Mouse (Mus musculus): Measurements from ENCODE around the gene Dmrtc1a.
"Not testable (repeated sequence)": the region's sequence is repeated elsewhere in the genome, so short reads cannot be mapped to it uniquely, and the experiment has no call there.

The Dmrtc1a gene

GRCm38 (mm10) chrX:102908587-102908986 lies at the start of gene Dmrtc1a, which contains the start of gene 1700011M02Rik:
Gene Dmrtc1a (minus strand): TSS chrX:102908687.
Gene 1700011M02Rik (plus strand): TSS chrX:102908905.
- not testable (repeated sequence) for DNase-seq (ENCODE audit: low read depth, low spot score)

- DNase-seq (ENCODE audit: low read depth, low spot score) = not testable (repeated sequence)
These were observed 41.6 kb upstream of the Dmrtc1a start for GRCm38 (mm10) chrX:102950136-102950535.

- DNase-seq (ENCODE audit: low read depth, low spot score) = no peak
These were observed 28.3 kb upstream of the Dmrtc1a start for GRCm38 (mm10) chrX:102936743-102937142.

GRCm38 (mm10) chrX:102934395-102934764 lies 25.9 kb upstream of the Dmrtc1a start:
- DNase-seq (ENCODE audit: low read depth, low spot score) = no peak

GRCm38 (mm10) chrX:102933571-102934394 lies 25.3 kb upstream of the Dmrtc1a start:
- peak; percentile 61 for DNase-seq (ENCODE audit: low read depth, low spot score)

- DNase-seq (ENCODE audit: low read depth, low spot score) = peak; percentile 1
These were observed 24.6 kb upstream of the Dmrtc1a start for GRCm38 (mm10) chrX:102932992-102933570.

GRCm38 (mm10) chrX:102928072-102928471 lies 19.6 kb upstream of the Dmrtc1a start, which contains the start of gene 1700018G05Rik:
Gene 1700018G05Rik (plus strand): TSS chrX:102928372.
- DNase-seq (ENCODE audit: low read depth, low spot score) = not testable (repeated sequence)

GRCm38 (mm10) chrX:102926707-102927106 lies 18.2 kb upstream of the Dmrtc1a start:
- peak; percentile 8 for DNase-seq (ENCODE audit: low read depth, low spot score)

- not testable (repeated sequence) for DNase-seq (ENCODE audit: low read depth, low spot score)
These were observed 6.3 kb upstream of the Dmrtc1a start for GRCm38 (mm10) chrX:102914823-102915222.

GRCm38 (mm10) chrX:102867871-102868270 lies 40.6 kb downstream of the Dmrtc1a start, which contains the start of gene 1700031F05Rik:
Gene 1700031F05Rik (minus strand): TSS chrX:102867971.
- DNase-seq (ENCODE audit: low read depth, low spot score) = no peak

- DNase-seq (ENCODE audit: low read depth, low spot score) = not testable (repeated sequence)
These were observed 54.0 kb downstream of the Dmrtc1a start, which contains the start of gene Dmrtc1c2 for GRCm38 (mm10) chrX:102854516-102854915. Gene Dmrtc1c2 (minus strand): TSS chrX:102854616.
